Mouse (Mus musculus) megakaryocyte, embryonic 14.5 days (primary cell): Measurements from ENCODE around the gene Ptpn14.

ENCODE experiments used
- FLI1 ChIP-seq: IDR thresholded peaks from 2 replicates; pipeline ENCODE4 v1.6.1; 2012; ENCODE audit warnings: low read length, inconsistent platforms, mixed read lengths
- GATA1 ChIP-seq: IDR thresholded peaks from 3 replicates; pipeline ENCODE4 v1.6.1; 2012; ENCODE audit warnings: mixed read lengths, low read length, inconsistent platforms, borderline replicate concordance

DNA sequence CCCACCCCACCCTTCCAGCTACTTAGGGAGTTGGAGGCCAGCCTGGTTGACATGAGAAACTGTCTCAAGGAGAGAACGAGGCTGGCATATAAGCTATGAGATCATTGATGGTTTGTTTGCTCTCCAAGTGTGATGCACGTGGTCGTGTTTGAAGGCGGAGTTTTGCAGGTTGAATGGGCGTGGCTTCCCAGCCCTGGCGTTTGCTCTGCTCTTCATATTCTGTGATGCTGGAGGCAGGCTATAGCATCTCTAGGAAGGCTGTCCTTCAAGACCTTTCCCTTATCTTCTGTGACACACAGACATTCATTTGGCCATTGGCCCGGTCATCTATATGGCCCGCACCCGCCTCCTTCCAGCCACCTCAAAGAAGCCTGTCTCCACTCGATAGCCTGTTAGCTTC lies 39.1 kb downstream of the Ptpn14 start:
- TF ChIP-seq GATA1 (no peak), FLI1 (no peak)
